Mouse (Mus musculus) C3H10T1/2 (cell line): ENCODE results near the gene Cckbr. TPM values are rescaled to one million over a fixed set of nuclear protein-coding genes. Genes with fewer than 3 reads are reported as not detected.

Experiments used
- polyA plus RNA-seq, 2 experiments: library from polyadenylated mRNA; unstranded; fragments of >200 nt; fragmentation: generic; extraction: Trizol; gene quantifications; one replicate each; pipeline ENCODE4 v1.2.1; 2012; ENCODE audit warnings: missing spikeins in 2 of 2

The Cckbr gene
- under 1 TPM in 1 of 2 experiments, not detected in 1; 0.02 TPM for polyA plus RNA-seq

GRCm38 (mm10) chr7:105425424-105426043 is at the start of gene Cckbr:
TSS of gene Cckbr (plus strand) at chr7:105425731.

GRCm38 (mm10) chr7:105399935-105400624 is 25.5 kb upstream of the Cckbr start, which contains the start of gene Fam160a2:
TSS of gene Fam160a2 (minus strand) at chr7:105400054.

DNA sequence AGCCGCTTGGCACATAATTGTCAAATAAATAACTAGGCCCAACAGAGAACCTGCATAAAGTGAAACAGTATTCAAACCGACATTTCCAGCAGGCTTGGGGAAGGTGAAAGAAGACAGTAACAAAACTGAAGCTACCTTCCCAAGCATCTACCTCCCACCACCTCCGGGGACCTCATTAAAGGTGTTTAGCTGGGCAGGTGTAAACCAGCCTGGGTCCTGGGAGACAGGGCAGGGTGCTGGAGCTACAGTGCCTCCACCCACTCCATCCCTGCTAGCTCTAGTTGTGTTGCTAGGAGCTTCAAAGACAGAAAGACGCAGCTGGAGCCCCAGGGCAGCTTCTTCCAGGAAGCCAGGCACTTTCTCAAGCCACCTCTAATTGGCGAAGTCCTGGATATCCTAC is 21.3 kb upstream of the Cckbr start, which contains the start of gene Cnga4:
Gene Cnga4 (plus strand): TSS at position 301 of the 400 bp plus-strand sequence.

DNA sequence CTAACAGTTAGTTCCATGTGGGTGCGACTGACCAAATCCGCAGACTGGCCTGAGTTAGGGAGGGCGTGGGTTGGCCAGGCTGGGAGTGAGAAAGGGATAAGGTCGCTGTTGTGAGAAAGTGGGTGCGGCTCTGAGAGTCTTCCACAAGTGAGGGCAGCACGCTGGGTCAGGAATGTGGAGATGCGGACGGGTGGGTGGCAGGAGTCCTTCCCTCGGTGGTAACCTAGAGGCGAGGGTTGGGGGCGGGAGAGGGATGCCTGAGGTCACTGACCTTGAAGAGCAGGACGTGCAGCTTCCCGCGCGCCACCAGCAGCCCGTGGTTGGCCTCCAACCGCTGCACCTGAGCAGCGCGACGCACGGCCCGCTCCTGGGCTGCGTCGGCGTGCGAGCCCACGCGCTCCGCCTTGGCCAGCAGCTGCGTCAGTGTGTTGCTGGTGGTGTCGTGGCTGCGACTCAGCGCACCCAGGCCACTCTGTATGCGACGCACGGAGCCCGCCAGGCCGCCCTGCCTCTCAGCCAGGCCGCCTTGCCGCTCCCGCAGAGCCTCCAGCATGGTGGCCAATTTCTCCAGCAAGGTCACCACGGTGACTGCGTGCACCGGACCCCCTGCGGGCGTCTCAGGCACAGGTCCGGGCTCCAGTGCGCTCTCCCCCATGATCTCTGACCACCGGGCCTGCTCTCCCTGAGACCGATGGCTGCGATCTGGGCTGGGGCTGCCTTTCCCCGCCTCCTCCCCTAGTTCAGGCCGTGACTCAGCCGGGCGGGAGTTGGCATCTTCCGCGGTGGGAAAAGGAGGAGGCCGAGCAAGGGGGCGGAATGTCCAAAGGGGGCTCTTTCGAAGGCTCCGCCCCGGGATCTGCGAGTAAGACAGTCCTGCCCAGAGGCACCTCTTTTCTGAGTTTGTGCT is 56.2 kb downstream of the Cckbr start, which contains the start of gene Cavin3:
Gene Cavin3 (minus strand): TSS at position 796 of the 907 bp plus-strand sequence.

Other genes with a start within 250 kb of the Cckbr start
- gene Olfr685, start 239.7 kb upstream of the Cckbr start, polyA plus RNA-seq, result not detected
- gene Olfr686, start 218.2 kb upstream of the Cckbr start, polyA plus RNA-seq, result not detected
- not detected for gene Olfr688, start 137.6 kb upstream of the Cckbr start, polyA plus RNA-seq
- not detected for gene Olfr689, start 114.6 kb upstream of the Cckbr start, polyA plus RNA-seq
- not detected for gene Olfr690, start 91.6 kb upstream of the Cckbr start, polyA plus RNA-seq
- under 1 TPM in 1 of 2 experiments, not detected in 1; 0.02 TPM for gene Olfr691, start 83.5 kb upstream of the Cckbr start, polyA plus RNA-seq
- gene Olfr692, start 57.5 kb upstream of the Cckbr start, polyA plus RNA-seq, result not detected
- under 1 TPM in 1 of 2 experiments, not detected in 1; 0.09 TPM for gene Gm5901, start 50.7 kb upstream of the Cckbr start, polyA plus RNA-seq
- gene Fam160a2, start 25.7 kb upstream of the Cckbr start, polyA plus RNA-seq, result 10 to 100 TPM; 11.6 to 17.4 TPM
- gene Cnga4, start 21.2 kb upstream of the Cckbr start, polyA plus RNA-seq, result under 1 TPM in 1 of 2 experiments, not detected in 1; 0.01 TPM
- gene Cavin3, start 56.6 kb downstream of the Cckbr start, polyA plus RNA-seq, result 100 to 1,000 TPM; 166 to 272 TPM
- 10 to 100 TPM; 32.0 to 79.2 TPM for gene Smpd1, start 128.6 kb downstream of the Cckbr start, polyA plus RNA-seq
- 10 to 100 TPM; 28.1 to 45.2 TPM for gene Apbb1, start 155.9 kb downstream of the Cckbr start, polyA plus RNA-seq
- 1 to 10 TPM in 1 of 2 experiments, under 1 TPM in 1; 0.11 to 1.8 TPM for gene Hpx, start 174.4 kb downstream of the Cckbr start, polyA plus RNA-seq
- 10 to 100 TPM; 18.4 to 39.5 TPM for gene Trim3, start 207.8 kb downstream of the Cckbr start, polyA plus RNA-seq
- 100 to 1,000 TPM; 161 to 212 TPM for gene Timm10b, start 214.3 kb downstream of the Cckbr start, polyA plus RNA-seq
- 10 to 100 TPM; 43.3 to 46.2 TPM for gene Arfip2, start 214.7 kb downstream of the Cckbr start, polyA plus RNA-seq
- 10 to 100 TPM; 52.9 to 60.4 TPM for gene Gm45799, start 214.8 kb downstream of the Cckbr start, polyA plus RNA-seq
- 1 to 10 TPM in 1 of 2 experiments, under 1 TPM in 1; 0.27 to 3.4 TPM for gene Dnhd1, start 225.1 kb downstream of the Cckbr start, polyA plus RNA-seq